Mouse (Mus musculus) liver, adult 2 months (tissue): Measurements from ENCODE around the gene Gigyf2.

Experiments used
- CTCF ChIP-seq: fragments of 200-500 bp; IDR thresholded peaks from 2 replicates; pipeline ENCODE4 v1.5.1; 2011; ENCODE audit warnings: low read depth, low read length, control low read depth
- POLR2A ChIP-seq: fragments of 200-500 bp; IDR thresholded peaks from 2 replicates; pipeline ENCODE4 v1.6.1; 2011; ENCODE audit warnings: low read length, control low read depth; ENCODE audit not compliant: insufficient read depth; ENCODE audit errors: extremely low read depth

- TF ChIP-seq POLR2A (no peak), CTCF (no peak)
Measured at GRCm38 (mm10) chr1:87406012-87406411, 79.2 kb downstream of the Gigyf2 start.
